Mouse (Mus musculus) frontal cortex, adult (tissue): ENCODE data around the gene Arhgef7.

Experiments used
- ATAC-seq: cut with Nextera tagmentation; 2 replicates; pipeline ENCODE4 v1.9.2; 2017; ENCODE audit warnings: mild to moderate bottlenecking, moderate library complexity, mixed read lengths; ENCODE audit not compliant: low TSS enrichment

The Arhgef7 gene

GRCm38 (mm10) chr8:11797729-11798479, 70.4 kb downstream of the Arhgef7 start:
- ATAC-seq = peak; percentile 72

GRCm38 (mm10) chr8:11798480-11798867, 71.0 kb downstream of the Arhgef7 start:
- ATAC-seq = no peak

- no peak for ATAC-seq
These were observed 71.6 kb downstream of the Arhgef7 start for GRCm38 (mm10) chr8:11799098-11799497.

- no peak for ATAC-seq
These were observed 73.0 kb downstream of the Arhgef7 start for GRCm38 (mm10) chr8:11800481-11800880.

GRCm38 (mm10) chr8:11801571-11801970, 74.0 kb downstream of the Arhgef7 start:
- no peak for ATAC-seq

- ATAC-seq = no peak
These were observed 77.4 kb downstream of the Arhgef7 start for GRCm38 (mm10) chr8:11804914-11805313.

- ATAC-seq = no peak
These were observed 78.7 kb downstream of the Arhgef7 start for GRCm38 (mm10) chr8:11806252-11806651.

- ATAC-seq = peak; percentile 42
These were observed 79.8 kb downstream of the Arhgef7 start for GRCm38 (mm10) chr8:11807361-11807760.

GRCm38 (mm10) chr8:11808047-11808446, 80.5 kb downstream of the Arhgef7 start:
- ATAC-seq = no peak

GRCm38 (mm10) chr8:11810426-11810825, 82.9 kb downstream of the Arhgef7 start:
- 0 out of 2 replicates have a peak, but pooled peaks have one; percentile 29 for ATAC-seq

- ATAC-seq = no peak
These were observed 86.3 kb downstream of the Arhgef7 start for GRCm38 (mm10) chr8:11813801-11814200.

GRCm38 (mm10) chr8:11815206-11815605, 87.7 kb downstream of the Arhgef7 start:
- ATAC-seq = no peak

- ATAC-seq = 0 out of 2 replicates have a peak, but pooled peaks have one; percentile 8
These were observed 92.6 kb downstream of the Arhgef7 start for GRCm38 (mm10) chr8:11820136-11820535.

GRCm38 (mm10) chr8:11820568-11820967, 93.0 kb downstream of the Arhgef7 start:
- no peak for ATAC-seq

GRCm38 (mm10) chr8:11821451-11822206, 94.1 kb downstream of the Arhgef7 start:
- no peak for ATAC-seq

- no peak for ATAC-seq
These were observed 95.1 kb downstream of the Arhgef7 start for GRCm38 (mm10) chr8:11822550-11823060.

- ATAC-seq = no peak
These were observed 98.2 kb downstream of the Arhgef7 start for GRCm38 (mm10) chr8:11825756-11826155.

- no peak for ATAC-seq
These were observed 99.8 kb downstream of the Arhgef7 start for GRCm38 (mm10) chr8:11827312-11827711.

GRCm38 (mm10) chr8:11830214-11831046, 102.9 kb downstream of the Arhgef7 start:
- ATAC-seq = no peak

GRCm38 (mm10) chr8:11831174-11831573, 103.7 kb downstream of the Arhgef7 start:
- ATAC-seq = no peak

GRCm38 (mm10) chr8:11831939-11832338, 104.4 kb downstream of the Arhgef7 start:
- ATAC-seq = no peak

- no peak for ATAC-seq
These were observed 105.6 kb downstream of the Arhgef7 start for GRCm38 (mm10) chr8:11833157-11833556.
